Mouse (Mus musculus) megakaryocyte, embryonic 14.5 days (primary cell): Measurements from ENCODE around the gene Cdk14.

Experiments used
- FLI1 ChIP-seq: IDR thresholded peaks from 2 replicates; pipeline ENCODE4 v1.6.1; 2012; ENCODE audit warnings: low read length, inconsistent platforms, mixed read lengths
- GATA1 ChIP-seq: IDR thresholded peaks from 3 replicates; pipeline ENCODE4 v1.6.1; 2012; ENCODE audit warnings: mixed read lengths, low read length, inconsistent platforms, borderline replicate concordance

DNA sequence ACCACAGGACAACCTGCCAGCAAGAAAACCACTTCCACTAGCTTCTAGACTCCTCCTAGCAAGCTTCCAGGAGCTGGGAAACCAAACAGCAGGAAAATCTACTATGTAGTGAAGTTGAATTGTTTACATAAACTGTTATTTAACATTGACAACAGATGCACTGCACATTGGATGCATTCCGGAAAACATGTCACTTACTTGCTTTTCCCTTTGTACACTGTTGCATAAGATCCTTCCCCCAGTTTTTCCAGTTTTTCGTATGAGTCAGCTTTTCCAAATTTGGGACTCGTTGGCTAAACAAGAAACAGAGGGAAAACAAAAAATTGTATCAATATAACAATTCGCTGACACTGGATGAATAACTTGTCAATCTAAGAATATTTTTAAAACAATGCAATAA lies 193.1 kb downstream of the Cdk14 start:
- TF ChIP-seq GATA1: no peak
- no peak for TF ChIP-seq FLI1
